Mouse (Mus musculus): ENCODE measurements around the gene Wwp2. TPM values are rescaled to one million over a fixed set of nuclear protein-coding genes. Genes with fewer than 3 reads are reported as not detected.

The Wwp2 gene
- total and polyA plus RNA-seq, 3 experiments: 21.8 to 31.5 TPM; not detected in 1

- no peaks in the 10 kb centered on the region for H3K9me3 ChIP-seq (replicated peaks; ENCODE audit: insufficient read depth, low read length)
- H3K9ac ChIP-seq (ENCODE audit: control insufficient read depth, low read depth, low read length, poor library complexity, severe bottlenecking): no peak overlapping the region
- TF ChIP-seq GABPA (IDR thresholded peaks at IDR 0.05; ENCODE audit: low read depth, low read length) (no peak), CHD1 (IDR thresholded peaks at IDR 0.05; ENCODE audit: low read depth, low read length) (no peak), ETS1 (IDR thresholded peaks at IDR 0.05; ENCODE audit: low read depth, low read length) (no peak), MAZ (IDR thresholded peaks at IDR 0.05; ENCODE audit: low read depth, low read length) (no peak), ZC3H11A (IDR thresholded peaks at IDR 0.05; ENCODE audit: low read depth, low read length) (no peak), POLR2AphosphoS5 (IDR thresholded peaks at IDR 0.05; ENCODE audit: borderline replicate concordance, low read depth, low read length) (no peak), TBP (IDR thresholded peaks at IDR 0.05; ENCODE audit: low read depth, low read length) (no peak), POLR2A (IDR thresholded peaks at IDR 0.05; ENCODE audit: control insufficient read depth in 1 of 2, insufficient read depth in 1 of 2, low read depth in 1 of 2, low read length in 2 of 2, poor library complexity in 1 of 2) (no peak), ZKSCAN1 (IDR thresholded peaks at IDR 0.05; ENCODE audit: low read depth, low read length) (no peak), SMC3 (IDR thresholded peaks at IDR 0.05; ENCODE audit: low read depth, low read length) (no peak), EP300 (IDR thresholded peaks at IDR 0.05; ENCODE audit: low read depth in 1 of 2, low read length in 2 of 2) (no peak), MYC (IDR thresholded peaks at IDR 0.05; ENCODE audit: low read depth, low read length) (no peak), MEF2A (IDR thresholded peaks at IDR 0.05; ENCODE audit: extremely low read depth, insufficient replicate concordance, low read depth, low read length, poor library complexity, severe bottlenecking) (no peak), POLR2AphosphoS2 (IDR thresholded peaks at IDR 0.05; ENCODE audit: low read length) (no peak), ELF1 (IDR thresholded peaks at IDR 0.05; ENCODE audit: low read depth, low read length) (no peak), CTCF (IDR thresholded peaks at IDR 0.05 in 2 of 3, conservative IDR thresholded peaks at IDR 0.05 in 1 of 3; ENCODE audit: control insufficient read depth in 1 of 3, insufficient read depth in 1 of 3, low read depth in 2 of 3, low read length in 3 of 3, poor library complexity in 1 of 3, severe bottlenecking in 1 of 3) (no peak)
- H3K36me3 ChIP-seq (ENCODE audit: control insufficient read depth in 1 of 2, insufficient read depth in 2 of 2, low read length in 2 of 2): no peaks in the 10 kb centered on the region
- no peak overlapping the region for H3K27ac ChIP-seq (ENCODE audit: control insufficient read depth, low read depth, low read length)
- H3K4me3 ChIP-seq (ENCODE audit: control insufficient read depth in 1 of 2, insufficient read depth in 1 of 2, low read depth in 2 of 2, low read length in 2 of 2): no peak overlapping the region
- H3K27me3 ChIP-seq (ENCODE audit: control insufficient read depth in 1 of 2, insufficient read depth in 2 of 2, low read length in 2 of 2): no peaks in the 10 kb centered on the region
- no peak for DNase-seq (ENCODE audit: low read depth, low spot score)
- no peaks in the 10 kb centered on the region for H3K79me2 ChIP-seq (ENCODE audit: control insufficient read depth, insufficient read depth, low read length, poor library complexity)
- H3K4me1 ChIP-seq (ENCODE audit: control insufficient read depth in 1 of 2, insufficient read depth in 2 of 2, low read length in 2 of 2): peaks cover 0 to 10% of the 10 kb centered on the region in 2 experiments; a peak in 2 of 4 replicates
Observed at GRCm38 (mm10) chr8:107597731-107598130, 161.6 kb downstream of the Wwp2 start.

DNA sequence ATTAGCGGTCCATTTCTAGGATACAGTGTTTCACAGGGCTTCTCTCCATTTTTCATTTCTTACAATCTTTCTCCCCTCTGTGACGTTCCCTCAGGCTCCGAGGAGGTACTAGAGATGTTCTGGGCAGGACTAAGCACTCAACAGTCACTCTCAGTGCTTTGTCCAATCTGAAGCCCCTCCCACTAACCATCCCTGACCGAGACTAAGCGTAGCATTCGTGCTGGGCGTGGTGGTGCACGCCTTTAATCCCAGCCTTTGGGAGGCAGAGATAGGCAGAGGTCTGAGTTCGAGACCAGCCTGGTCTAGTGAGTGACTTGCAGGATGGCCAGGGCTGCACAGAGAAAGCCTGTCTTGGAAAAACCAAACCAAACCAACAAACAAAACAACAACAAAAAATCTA, 163.5 kb downstream of the Wwp2 start:
- Histone ChIP-seq H3K9me3 (replicated peaks; ENCODE audit: insufficient read depth, low read length) (no peaks in the 10 kb centered on the region), H3K36me3 (ENCODE audit: control insufficient read depth in 1 of 2, insufficient read depth in 2 of 2, low read length in 2 of 2) (no peaks in the 10 kb centered on the region), H3K27ac (ENCODE audit: control insufficient read depth, low read depth, low read length) (no peak overlapping the region), H3K9ac (ENCODE audit: control insufficient read depth, low read depth, low read length, poor library complexity, severe bottlenecking) (no peak overlapping the region), H3K4me1 (ENCODE audit: control insufficient read depth in 1 of 2, insufficient read depth in 2 of 2, low read length in 2 of 2) (no peaks in the 10 kb centered on the region), H3K4me3 (ENCODE audit: control insufficient read depth in 1 of 2, insufficient read depth in 1 of 2, low read depth in 2 of 2, low read length in 2 of 2) (no peak overlapping the region), H3K27me3 (ENCODE audit: control insufficient read depth in 1 of 2, insufficient read depth in 2 of 2, low read length in 2 of 2) (no peaks in the 10 kb centered on the region), H3K79me2 (ENCODE audit: control insufficient read depth, insufficient read depth, low read length, poor library complexity) (no peaks in the 10 kb centered on the region)
- TF ChIP-seq CTCF (IDR thresholded peaks at IDR 0.05 in 2 of 3, conservative IDR thresholded peaks at IDR 0.05 in 1 of 3; ENCODE audit: control insufficient read depth in 1 of 3, insufficient read depth in 1 of 3, low read depth in 2 of 3, low read length in 3 of 3, poor library complexity in 1 of 3, severe bottlenecking in 1 of 3) (no peak), JUND (IDR thresholded peaks at IDR 0.05; ENCODE audit: low read depth, low read length) (no peak), MXI1 (IDR thresholded peaks at IDR 0.05; ENCODE audit: low read depth, low read length) (no peak), ZMIZ1 (IDR thresholded peaks at IDR 0.05; ENCODE audit: low read depth, low read length) (no peak), E2F4 (IDR thresholded peaks at IDR 0.05; ENCODE audit: borderline replicate concordance, low read depth, low read length) (no peak), USF1 (IDR thresholded peaks at IDR 0.05; ENCODE audit: low read depth, low read length) (no peak), BHLHE40 (IDR thresholded peaks at IDR 0.05; ENCODE audit: borderline replicate concordance, low read depth, low read length) (no peak)
- no peak for DNase-seq (ENCODE audit: low read depth, low spot score)

Data from MEL (cell line).